Mouse (Mus musculus): ENCODE data around the gene Pcsk2. TPM values are rescaled to one million over a fixed set of nuclear protein-coding genes. Genes with fewer than 3 reads are reported as not detected.

Gene Pcsk2
- polyA plus RNA-seq, 1 experiment from 2014 or later: 0.92 TPM

DNA sequence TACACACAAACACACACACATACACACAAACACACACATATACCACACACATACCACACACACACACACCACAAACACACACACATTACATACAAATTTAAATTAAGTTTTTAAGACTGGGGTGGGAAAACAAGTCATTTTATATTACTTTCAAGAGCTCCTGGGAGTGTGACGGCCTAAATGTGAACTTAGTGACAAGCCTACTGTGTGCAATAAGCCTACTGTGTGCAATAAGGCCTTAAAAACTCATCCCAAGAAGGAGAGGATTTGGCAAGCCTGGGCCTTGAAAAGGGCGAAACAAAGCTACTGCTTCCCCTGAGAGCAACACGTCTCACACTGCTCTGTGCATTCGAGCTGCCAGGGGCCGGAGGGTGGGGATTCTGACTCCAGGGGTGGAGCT, 286.8 kb downstream of the Pcsk2 start:
- Histone ChIP-seq H3K9ac (ENCODE audit: low read depth, low read length) (no peak overlapping the region), H3K36me3 (ENCODE audit: insufficient read depth, low read length) (no peaks in the 10 kb centered on the region), H3K27me3 (ENCODE audit: insufficient read depth, low read length) (no peaks in the 10 kb centered on the region), H3K27ac (no peak overlapping the region), H3K4me1 (replicated peaks; ENCODE audit: insufficient read depth, low read length) (peaks cover 4% of the 10 kb centered on the region; the same call in 1 of the 2 replicates), H3K4me2 (ENCODE audit: low read length) (no peak overlapping the region), H3K9me3 (replicated peaks; ENCODE audit: low read length) (no peaks in the 10 kb centered on the region), H3K4me3 (replicated peaks; ENCODE audit: low read depth, low read length) (no peak overlapping the region)
- DNase-seq (ENCODE audit: low spot score): no peak
- no peak for TF ChIP-seq CTCF (IDR thresholded peaks at IDR 0.05; ENCODE audit: low read depth)
- 76% methylated on average over 5 of the region's 5 CpGs for WGBS
- ATAC-seq (replicated peaks; ENCODE audit: low FRiP score, low read depth): no peak

DNA sequence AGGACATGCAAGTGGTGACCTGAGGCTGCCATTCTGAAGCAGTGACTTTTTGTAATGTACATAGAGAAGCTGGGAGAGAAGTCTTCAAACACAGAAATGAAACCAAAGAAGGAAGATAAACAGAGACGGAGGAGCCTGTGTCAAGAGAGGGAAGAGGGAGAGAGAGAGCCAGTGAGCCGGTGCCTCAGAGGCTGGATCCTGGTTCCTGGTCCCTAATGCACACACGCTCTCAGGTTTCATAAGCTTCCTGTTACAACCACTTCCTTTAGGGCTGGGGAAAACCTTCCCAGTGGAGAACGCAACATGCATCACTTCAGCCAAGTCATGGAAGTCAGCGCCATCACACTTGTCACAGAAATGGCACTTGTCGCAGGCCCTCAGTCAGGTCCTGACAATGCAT, 288.1 kb downstream of the Pcsk2 start:
- TF ChIP-seq CTCF (IDR thresholded peaks at IDR 0.05; ENCODE audit: low read depth): no peak
- WGBS: 19% methylated on average over 6 of the region's 6 CpGs
- H3K9ac ChIP-seq (ENCODE audit: low read depth, low read length): 0 out of 2 replicates have a peak overlapping the region, but pooled peaks have one; percentile 13
- ATAC-seq (replicated peaks; ENCODE audit: low FRiP score, low read depth) (no peak), DNase-seq (ENCODE audit: low spot score) (peak; percentile 59)
- no peaks in the 10 kb centered on the region for H3K9me3 ChIP-seq (replicated peaks; ENCODE audit: low read length)
- H3K27me3 ChIP-seq (ENCODE audit: insufficient read depth, low read length): no peaks in the 10 kb centered on the region
- peaks cover 4% of the 10 kb centered on the region; the same call in 1 of the 2 replicates for H3K4me1 ChIP-seq (replicated peaks; ENCODE audit: insufficient read depth, low read length)
- H3K36me3 ChIP-seq (ENCODE audit: insufficient read depth, low read length): no peaks in the 10 kb centered on the region
- H3K27ac ChIP-seq: peak overlapping the region; percentile 8; the same call in 1 of the 2 replicates
- no peak overlapping the region for H3K4me3 ChIP-seq (replicated peaks; ENCODE audit: low read depth, low read length)
- no peak overlapping the region for H3K4me2 ChIP-seq (ENCODE audit: low read length)

DNA sequence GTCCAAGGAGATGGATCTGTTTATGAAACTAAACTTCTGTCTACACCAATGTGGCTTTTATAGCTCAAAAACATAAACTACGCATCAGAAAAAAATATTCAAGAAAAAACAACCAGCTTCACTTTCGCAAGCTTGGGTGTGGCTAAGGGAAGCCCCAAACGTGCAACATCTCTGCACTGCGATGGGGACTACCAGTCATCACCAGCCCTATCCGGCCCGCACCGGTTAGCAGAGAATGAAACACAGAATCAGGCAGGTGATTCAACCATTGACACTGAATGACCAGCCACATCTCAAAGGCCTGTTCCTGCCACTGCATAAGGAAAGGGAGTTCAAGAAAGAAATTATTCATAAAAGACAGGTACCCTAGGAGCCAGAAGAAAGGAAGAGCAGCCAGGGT, 289.9 kb downstream of the Pcsk2 start:
- no peak for DNase-seq (ENCODE audit: low spot score)
- H3K36me3 ChIP-seq (ENCODE audit: insufficient read depth, low read length): no peaks in the 10 kb centered on the region
- ATAC-seq (replicated peaks; ENCODE audit: low FRiP score, low read depth): no peak
- no peaks in the 10 kb centered on the region for H3K27me3 ChIP-seq (ENCODE audit: insufficient read depth, low read length)
- TF ChIP-seq CTCF (IDR thresholded peaks at IDR 0.05; ENCODE audit: low read depth): no peak
- H3K9me3 ChIP-seq (replicated peaks; ENCODE audit: low read length): no peaks in the 10 kb centered on the region
- H3K9ac ChIP-seq (ENCODE audit: low read depth, low read length): no peak overlapping the region
- H3K4me3 ChIP-seq (replicated peaks; ENCODE audit: low read depth, low read length): no peak overlapping the region
- WGBS: 83% methylated on average over 7 of the region's 7 CpGs
- H3K27ac ChIP-seq: no peak overlapping the region
- no peak overlapping the region for H3K4me2 ChIP-seq (ENCODE audit: low read length)
- H3K4me1 ChIP-seq (replicated peaks; ENCODE audit: insufficient read depth, low read length): peaks cover 4% of the 10 kb centered on the region; the same call in 1 of the 2 replicates

DNA sequence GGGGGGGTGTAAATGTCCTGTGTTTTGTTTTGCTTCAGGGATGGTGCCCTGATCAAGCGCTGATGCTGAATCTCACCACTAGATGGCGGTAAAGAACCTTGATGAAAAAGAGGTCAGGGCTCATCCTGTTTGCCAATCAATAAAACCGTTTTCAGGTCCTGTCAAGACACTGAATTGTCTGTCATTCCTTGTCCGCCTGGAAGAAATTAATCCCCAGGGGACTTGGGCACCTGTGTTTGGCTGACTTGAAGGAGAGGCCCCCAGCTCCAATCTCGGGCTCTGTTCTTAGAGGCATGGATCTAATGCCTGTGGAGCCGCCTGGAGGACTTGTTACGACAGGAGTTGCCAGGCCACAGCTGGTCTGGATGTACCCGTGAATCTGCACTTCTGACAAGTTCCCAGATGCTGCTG, 291.3 kb downstream of the Pcsk2 start:
- H3K4me1 ChIP-seq (replicated peaks; ENCODE audit: insufficient read depth, low read length): peaks cover 4% of the 10 kb centered on the region; the same call in 1 of the 2 replicates
- H3K9me3 ChIP-seq (replicated peaks; ENCODE audit: low read length): no peaks in the 10 kb centered on the region
- H3K27ac ChIP-seq: no peak overlapping the region
- DNase-seq (ENCODE audit: low spot score) (peak; percentile 84), ATAC-seq (replicated peaks; ENCODE audit: low FRiP score, low read depth) (0 out of 2 replicates have a peak, but pooled peaks have one; percentile 57)
- H3K4me3 ChIP-seq (replicated peaks; ENCODE audit: low read depth, low read length): no peak overlapping the region
- no peaks in the 10 kb centered on the region for H3K36me3 ChIP-seq (ENCODE audit: insufficient read depth, low read length)
- WGBS: under 1% methylated on average over 8 of the region's 8 CpGs
- TF ChIP-seq CTCF (IDR thresholded peaks at IDR 0.05; ENCODE audit: low read depth): peak; percentile 91
- no peaks in the 10 kb centered on the region for H3K27me3 ChIP-seq (ENCODE audit: insufficient read depth, low read length)
- H3K9ac ChIP-seq (ENCODE audit: low read depth, low read length): no peak overlapping the region
- peak overlapping the region; percentile 48 for H3K4me2 ChIP-seq (ENCODE audit: low read length)

DNA sequence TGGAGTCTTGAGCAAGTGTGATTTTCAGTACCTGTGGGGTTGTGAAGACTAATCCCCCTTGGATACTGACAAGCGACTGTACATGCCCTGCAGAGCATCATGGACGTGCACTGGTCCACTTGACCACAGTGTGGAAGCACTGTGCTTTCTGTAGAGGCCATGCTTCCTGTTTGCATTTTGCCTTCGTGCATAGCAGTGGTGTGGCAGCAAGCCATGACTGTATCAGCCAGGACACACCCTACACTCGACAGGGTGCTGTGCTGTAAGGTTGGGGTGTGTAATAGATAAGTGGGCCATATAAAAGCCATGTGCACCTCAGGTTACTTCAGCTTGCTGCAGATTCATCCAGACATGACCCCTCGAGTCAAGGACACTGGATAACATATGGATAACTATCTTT, 292.7 kb downstream of the Pcsk2 start:
- Histone ChIP-seq H3K9me3 (replicated peaks; ENCODE audit: low read length) (no peaks in the 10 kb centered on the region), H3K9ac (ENCODE audit: low read depth, low read length) (no peak overlapping the region), H3K27ac (no peak overlapping the region), H3K27me3 (ENCODE audit: insufficient read depth, low read length) (no peaks in the 10 kb centered on the region), H3K36me3 (ENCODE audit: insufficient read depth, low read length) (no peaks in the 10 kb centered on the region), H3K4me3 (replicated peaks; ENCODE audit: low read depth, low read length) (no peak overlapping the region), H3K4me2 (ENCODE audit: low read length) (no peak overlapping the region), H3K4me1 (replicated peaks; ENCODE audit: insufficient read depth, low read length) (peaks cover 4% of the 10 kb centered on the region; the same call in 1 of the 2 replicates)
- ATAC-seq (replicated peaks; ENCODE audit: low FRiP score, low read depth): no peak
- peak; percentile 50 for DNase-seq (ENCODE audit: low spot score)
- TF ChIP-seq CTCF (IDR thresholded peaks at IDR 0.05; ENCODE audit: low read depth): peak; percentile 59
- 57% methylated on average over 5 of the region's 5 CpGs for WGBS

DNA sequence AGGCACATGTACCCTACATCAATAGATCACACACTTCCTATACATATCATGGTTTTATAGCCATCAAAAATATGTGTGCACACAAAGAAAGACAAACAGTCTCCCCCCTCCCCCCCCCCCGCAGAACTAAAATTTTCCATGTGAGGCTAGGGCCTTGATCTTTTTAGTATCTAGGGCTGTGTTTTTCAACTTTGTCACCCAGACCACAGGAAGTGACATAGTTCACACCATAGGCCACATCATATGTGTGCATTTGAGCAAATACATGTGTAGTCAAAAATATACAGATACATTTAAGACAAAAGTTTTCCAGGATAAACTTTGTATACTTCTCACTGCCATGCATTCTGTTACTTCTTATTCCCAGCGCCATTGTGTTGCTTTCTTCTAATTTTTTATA, 293.5 kb downstream of the Pcsk2 start:
- H3K4me3 ChIP-seq (replicated peaks; ENCODE audit: low read depth, low read length): no peak overlapping the region
- H3K9ac ChIP-seq (ENCODE audit: low read depth, low read length): no peak overlapping the region
- H3K27ac ChIP-seq: no peak overlapping the region
- H3K36me3 ChIP-seq (ENCODE audit: insufficient read depth, low read length): no peaks in the 10 kb centered on the region
- TF ChIP-seq CTCF (IDR thresholded peaks at IDR 0.05; ENCODE audit: low read depth): no peak
- no peak overlapping the region for H3K4me2 ChIP-seq (ENCODE audit: low read length)
- WGBS: 81% methylated on average over 2 of the region's 2 CpGs
- no peaks in the 10 kb centered on the region for H3K9me3 ChIP-seq (replicated peaks; ENCODE audit: low read length)
- ATAC-seq (replicated peaks; ENCODE audit: low FRiP score, low read depth): no peak
- H3K27me3 ChIP-seq (ENCODE audit: insufficient read depth, low read length): no peaks in the 10 kb centered on the region
- DNase-seq (ENCODE audit: low spot score): no peak
- H3K4me1 ChIP-seq (replicated peaks; ENCODE audit: insufficient read depth, low read length): no peaks in the 10 kb centered on the region

DNA sequence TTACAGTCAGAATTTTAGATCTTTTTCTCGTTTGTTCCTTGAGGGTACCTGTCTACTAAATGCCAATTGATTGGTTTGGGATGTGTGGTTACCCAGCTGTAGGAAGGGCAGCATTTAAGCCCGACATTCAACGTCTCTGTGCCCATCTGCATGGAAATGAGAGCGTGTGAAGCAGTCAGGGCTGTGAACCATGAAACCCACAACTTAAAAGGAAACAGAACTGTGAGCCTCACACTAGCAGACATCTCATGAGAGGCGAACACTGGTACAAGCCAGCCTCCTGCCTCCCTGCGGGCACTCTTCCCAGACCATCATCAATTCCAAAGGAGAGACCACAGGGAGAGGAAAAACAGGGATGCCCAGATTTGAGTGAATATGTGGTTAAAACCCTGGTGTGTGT, 294.9 kb downstream of the Pcsk2 start:
- no peaks in the 10 kb centered on the region for H3K9me3 ChIP-seq (replicated peaks; ENCODE audit: low read length)

More for the DNA sequence above, 294.9 kb downstream of the Pcsk2 start:
- WGBS: 47% methylated on average over 6 of the region's 6 CpGs
- Histone ChIP-seq H3K27me3 (ENCODE audit: insufficient read depth, low read length) (no peaks in the 10 kb centered on the region), H3K36me3 (ENCODE audit: insufficient read depth, low read length) (no peaks in the 10 kb centered on the region), H3K27ac (no peak overlapping the region), H3K4me2 (ENCODE audit: low read length) (no peak overlapping the region), H3K4me1 (replicated peaks; ENCODE audit: insufficient read depth, low read length) (no peaks in the 10 kb centered on the region), H3K4me3 (replicated peaks; ENCODE audit: low read depth, low read length) (no peak overlapping the region), H3K9ac (ENCODE audit: low read depth, low read length) (no peak overlapping the region)
- ATAC-seq (replicated peaks; ENCODE audit: low FRiP score, low read depth) (no peak), DNase-seq (ENCODE audit: low spot score) (no peak)
- no peak for TF ChIP-seq CTCF (IDR thresholded peaks at IDR 0.05; ENCODE audit: low read depth)
